Mouse (Mus musculus) neural tube, embryonic 14.5 days (tissue): ENCODE measurements around the gene Gm28374. TPM values are rescaled to one million over a fixed set of nuclear protein-coding genes. Genes with fewer than 3 reads are reported as not detected.

ENCODE experiments used
- ATAC-seq: fragments of 200-750 bp; cut with Nextera tagmentation; 2 replicates; pipeline ENCODE4 v1.8.0; 2017; ENCODE audit warnings: low read depth, mild to moderate bottlenecking, moderate TSS enrichment, moderate library complexity
- H3K27ac ChIP-seq: fragments of 300-500 bp; sonication (generic); 2 replicates; pipeline ENCODE4 v1.5.1; 2014; ENCODE audit warnings: low read depth, mild to moderate bottlenecking, control low read depth, low read length, moderate library complexity, mixed read lengths
- H3K27me3 ChIP-seq: fragments of 300-500 bp; sonication (generic); 2 replicates; pipeline ENCODE4 v1.6.1; 2014; ENCODE audit warnings: low read length; ENCODE audit not compliant: control insufficient read depth, insufficient read depth
- H3K36me3 ChIP-seq: fragments of 300-500 bp; sonication (generic); 2 replicates; pipeline ENCODE4 v1.6.1; 2014; ENCODE audit warnings: low read length, mixed read lengths; ENCODE audit not compliant: control insufficient read depth, insufficient read depth
- H3K4me1 ChIP-seq: fragments of 300-500 bp; sonication (generic); 2 replicates; pipeline ENCODE4 v1.6.1; 2014; ENCODE audit warnings: low read length; ENCODE audit not compliant: control insufficient read depth, insufficient read depth
- H3K4me2 ChIP-seq: fragments of 300-500 bp; sonication (generic); 2 replicates; pipeline ENCODE4 v1.6.1; 2014; ENCODE audit warnings: mild to moderate bottlenecking, low read depth, low read length, control low read depth
- H3K4me3 ChIP-seq: fragments of 300-500 bp; sonication (generic); 2 replicates; pipeline ENCODE4 v1.5.1; 2014; ENCODE audit warnings: low read depth, low read length, control low read depth, mixed read lengths
- H3K9ac ChIP-seq: fragments of 300-500 bp; sonication (generic); replicated peaks from 2 replicates; pipeline ENCODE4 v1.6.1; 2014; ENCODE audit warnings: low read depth, mild to moderate bottlenecking, control low read depth, low read length, mixed read lengths
- H3K9me3 ChIP-seq: fragments of 300-500 bp; sonication (generic); 2 replicates; pipeline ENCODE4 v1.6.1; 2016; ENCODE audit warnings: low read length; ENCODE audit not compliant: control insufficient read depth
- WGBS: fragments of 180-500 bp; shearing (Covaris S2); extraction: QIAGEN DNeasy Blood & Tissue Kit; methylation state at CpG from one replicate; pipeline ENCODE4 v1.1.7; 2014; 5-methylcytosine and 5-hydroxymethylcytosine counted together
- polyA plus RNA-seq: library from polyadenylated mRNA; unstranded; fragments of >200 nt; fragmentation: Nextera tagmentation; extraction: Ambion mirVana; gene quantifications from 2 replicates; pipeline ENCODE4 v1.2.1, GENCODE M21; 2014

Gm28374 gene
- polyA plus RNA-seq, 1 experiment from 2014 or later, result 1.2 TPM

DNA sequence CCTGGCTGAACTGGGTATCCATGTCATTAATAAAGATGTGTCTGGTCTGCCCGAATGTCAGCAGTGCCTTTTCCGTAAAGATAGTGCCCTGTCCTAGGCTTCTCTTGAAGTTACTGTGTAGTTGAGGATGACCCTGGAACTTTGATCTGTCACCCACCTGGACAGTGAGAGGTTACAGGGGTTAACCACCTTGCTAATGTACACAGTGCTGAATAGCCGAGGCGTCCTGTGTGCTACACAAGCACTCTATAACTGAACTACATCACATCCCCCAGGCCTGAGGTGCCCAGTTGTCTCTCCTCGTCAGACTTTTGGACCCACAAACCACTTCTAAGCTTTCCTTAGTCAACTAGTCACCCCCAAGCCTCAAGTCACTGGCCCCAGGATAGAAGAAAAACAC lies 19.6 kb downstream of the Gm28374 start:
- H3K4me2 ChIP-seq, result peak overlapping the region; percentile 100
- H3K27ac ChIP-seq, result peak overlapping the region; percentile 85; the same call in 1 of the 2 replicates
- peak overlapping the region; percentile 87 for H3K9ac ChIP-seq
- no peaks in the 10 kb centered on the region for H3K9me3 ChIP-seq
- H3K27me3 ChIP-seq, result no peaks in the 10 kb centered on the region
- 71% methylated on average over 5 of the region's 5 CpGs for WGBS
- peaks cover 28% of the 10 kb centered on the region for H3K4me1 ChIP-seq
- no peak for ATAC-seq
- no peaks in the 10 kb centered on the region; the same call in 1 of the 2 replicates for H3K36me3 ChIP-seq
- peak overlapping the region; percentile 84 for H3K4me3 ChIP-seq

DNA sequence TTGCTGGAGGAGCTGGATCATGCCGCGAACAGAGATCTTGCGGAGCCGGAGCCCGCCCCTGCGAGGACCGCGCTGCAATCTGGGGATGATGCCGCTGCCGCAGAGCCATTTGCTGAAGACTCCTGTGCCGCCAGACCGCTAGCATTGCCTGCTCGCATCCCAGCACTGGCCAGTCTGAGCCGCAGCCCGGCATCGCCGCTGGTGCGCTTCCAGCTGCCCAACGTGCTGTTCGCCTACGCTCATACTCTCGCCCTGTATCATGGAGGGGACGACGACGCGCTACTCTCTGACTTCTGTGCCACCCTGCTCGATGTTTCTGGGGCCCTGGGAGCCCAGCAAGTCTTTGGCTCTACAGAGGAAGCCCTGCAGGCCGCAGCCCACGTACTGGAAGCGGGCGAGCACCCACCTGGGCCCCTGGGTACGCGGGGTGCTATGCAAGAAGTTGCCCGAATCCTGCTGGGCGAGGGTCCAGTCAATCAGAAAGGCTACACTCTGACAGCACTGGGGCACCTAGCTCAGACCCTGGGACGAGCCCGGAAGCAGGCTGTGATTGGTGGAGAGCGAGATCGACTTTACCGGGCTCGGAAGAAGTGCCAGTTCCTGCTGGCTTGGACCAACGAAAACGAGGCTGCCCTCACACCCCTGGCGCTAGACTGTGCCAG lies 20.3 kb downstream of the Gm28374 start:
- H3K4me1 ChIP-seq, result peaks cover 28% of the 10 kb centered on the region

GRCm38 (mm10) chr19:6061021-6061533 lies 21.0 kb downstream of the Gm28374 start, which contains the start of gene Znhit2:
Gene Znhit2 (plus strand): TSS chr19:6061192.
- peak; percentile 70 for ATAC-seq
- H3K9ac ChIP-seq, result peak within 1 kb of the TSS; percentile 87
- H3K9me3 ChIP-seq, result no peaks in the 10 kb centered on the region
- H3K4me2 ChIP-seq, result peak within 1 kb of the TSS; percentile 100
- WGBS, result under 1% methylated on average over 58 of the region's 58 CpGs
- H3K27ac ChIP-seq, result peak within 1 kb of the TSS; percentile 85
- H3K36me3 ChIP-seq, result no peaks in the 10 kb centered on the region; the same call in 1 of the 2 replicates
- peak within 1 kb of the TSS; percentile 84 for H3K4me3 ChIP-seq
- no peaks in the 10 kb centered on the region for H3K27me3 ChIP-seq
- peaks cover 28% of the 10 kb centered on the region for H3K4me1 ChIP-seq

More for the DNA sequence above, 20.3 kb downstream of the Gm28374 start:
- 1% methylated on average over 44 of the region's 44 CpGs for WGBS
- Histone ChIP-seq H3K9ac (peak overlapping the region; percentile 87), H3K27ac (peak overlapping the region; percentile 85), H3K36me3 (no peaks in the 10 kb centered on the region; the same call in 1 of the 2 replicates), H3K9me3 (no peaks in the 10 kb centered on the region), H3K27me3 (no peaks in the 10 kb centered on the region), H3K4me3 (peak overlapping the region; percentile 84), H3K4me2 (peak overlapping the region; percentile 100)
- no peak for ATAC-seq

- Histone ChIP-seq H3K4me1 (peaks cover 26% of the 10 kb centered on the region), H3K27ac (no peak overlapping the region)
- 85% methylated on average over 5 of the region's 5 CpGs for WGBS
Observed at GRCm38 (mm10) chr19:6058966-6059365, 23.1 kb downstream of the Gm28374 start.

GRCm38 (mm10) chr19:6058513-6058912 lies 23.5 kb downstream of the Gm28374 start:
- peak overlapping the region; percentile 83 for H3K4me2 ChIP-seq
- no peak for ATAC-seq
- no peak overlapping the region for H3K27ac ChIP-seq
- H3K4me3 ChIP-seq, result peak overlapping the region; percentile 78
- no peaks in the 10 kb centered on the region for H3K9me3 ChIP-seq
- peaks cover 16% of the 10 kb centered on the region for H3K36me3 ChIP-seq
- H3K9ac ChIP-seq, result peak overlapping the region; percentile 79
- 35% methylated on average over 5 of the region's 5 CpGs for WGBS
- no peaks in the 10 kb centered on the region for H3K27me3 ChIP-seq
- peaks cover 26% of the 10 kb centered on the region for H3K4me1 ChIP-seq

More at GRCm38 (mm10) chr19:6058966-6059365, 23.1 kb downstream of the Gm28374 start:
- no peak for ATAC-seq
- Histone ChIP-seq H3K27me3 (no peaks in the 10 kb centered on the region), H3K36me3 (peaks cover 11% of the 10 kb centered on the region), H3K4me3 (peak overlapping the region; percentile 78; the same call in 1 of the 2 replicates), H3K9me3 (no peaks in the 10 kb centered on the region), H3K9ac (no peak overlapping the region), H3K4me2 (peak overlapping the region; percentile 83)

DNA sequence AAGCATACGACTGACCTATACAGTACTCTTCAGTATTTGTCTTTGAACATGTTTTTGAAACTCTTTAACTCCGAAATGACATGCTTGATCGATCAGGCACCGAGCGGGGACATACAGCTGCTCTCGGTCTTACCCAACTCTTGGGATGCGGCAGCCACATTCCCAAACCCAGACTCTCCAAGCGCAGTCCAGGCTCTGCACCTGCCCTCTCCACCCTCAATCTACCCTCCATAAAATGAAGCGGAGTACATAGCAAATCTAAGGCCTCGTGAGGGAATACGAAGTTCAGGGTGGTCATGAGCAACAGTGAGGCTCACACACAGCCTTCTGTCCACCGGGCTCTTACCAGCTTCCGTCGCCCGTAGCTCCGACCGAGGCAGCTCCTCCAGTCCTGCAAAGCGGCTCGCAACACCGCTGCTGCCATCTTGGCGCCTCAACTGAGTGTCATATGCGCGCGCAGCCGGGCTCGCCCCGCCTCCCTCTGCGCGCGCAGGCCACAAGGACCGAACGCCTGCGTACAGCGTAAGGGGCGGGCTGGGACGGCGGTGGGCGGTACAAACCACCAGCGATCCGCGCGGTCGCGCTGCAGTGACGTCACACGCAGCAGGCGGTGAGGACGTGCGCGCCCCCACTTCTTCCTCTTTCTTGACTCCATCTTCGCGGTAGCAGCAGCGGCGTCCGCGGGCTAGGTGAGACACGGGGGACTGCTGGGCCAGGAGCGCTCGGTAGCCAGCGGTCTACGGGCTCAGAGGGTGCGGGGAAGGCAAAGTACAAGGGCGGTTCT lies 24.6 kb downstream of the Gm28374 start, which contains the start of the genes Mrpl49 and Fau:
Gene Mrpl49, minus strand, starts transcription at position 473 of the 784 bp plus-strand sequence.
Gene Fau, plus strand, starts transcription at position 532 of the 784 bp plus-strand sequence.
- Histone ChIP-seq H3K4me3 (peak within 1 kb of the TSS; percentile 78), H3K27ac (peak within 1 kb of the TSS; percentile 83), H3K27me3 (no peaks in the 10 kb centered on the region), H3K4me1 (peaks cover 23% of the 10 kb centered on the region), H3K36me3 (peaks cover 25% of the 10 kb centered on the region), H3K4me2 (peak within 1 kb of the TSS; percentile 83), H3K9me3 (no peaks in the 10 kb centered on the region), H3K9ac (peak within 1 kb of the TSS; percentile 79)
- peak; percentile 85 for ATAC-seq
- WGBS, result 0% methylated on average over 63 of the region's 63 CpGs

GRCm38 (mm10) chr19:6056696-6057095 lies 25.4 kb downstream of the Gm28374 start:
- Histone ChIP-seq H3K4me1 (peaks cover 15% of the 10 kb centered on the region), H3K27ac (no peak overlapping the region), H3K9ac (peak overlapping the region; percentile 79; the same call in 1 of the 2 replicates), H3K4me3 (peak overlapping the region; percentile 78), H3K9me3 (no peaks in the 10 kb centered on the region), H3K36me3 (peaks cover 33% of the 10 kb centered on the region), H3K27me3 (no peaks in the 10 kb centered on the region), H3K4me2 (peak overlapping the region; percentile 79)
- ATAC-seq, result no peak
- 68% methylated on average over 4 of the region's 4 CpGs for WGBS

DNA sequence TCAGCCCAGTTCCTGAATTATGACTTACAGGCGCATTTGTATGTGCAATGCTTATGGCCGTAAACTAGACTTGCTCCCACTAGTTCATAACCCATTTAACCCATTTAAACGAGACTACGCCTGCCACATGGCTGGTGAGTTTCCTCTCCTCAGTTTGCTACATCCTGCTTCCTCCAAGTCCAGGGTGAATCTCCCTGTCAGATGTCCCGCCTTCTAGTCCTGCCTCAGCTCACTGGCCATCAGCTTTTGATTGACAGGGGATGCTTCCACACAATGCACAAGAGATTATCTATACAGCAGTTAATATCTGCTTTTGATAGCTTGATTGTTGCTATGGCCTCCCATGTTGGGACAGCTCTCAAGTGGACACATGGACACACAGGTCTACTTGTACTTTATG lies 27.8 kb downstream of the Gm28374 start:
- H3K9me3 ChIP-seq, result no peaks in the 10 kb centered on the region
- no peak overlapping the region for H3K4me2 ChIP-seq
- no peak overlapping the region for H3K9ac ChIP-seq
- peaks cover 57% of the 10 kb centered on the region for H3K36me3 ChIP-seq
- no peaks in the 10 kb centered on the region for H3K27me3 ChIP-seq
- ATAC-seq, result no peak
- H3K4me1 ChIP-seq, result peaks cover 14% of the 10 kb centered on the region
- 83% methylated on average over 5 of the region's 5 CpGs for WGBS
- H3K27ac ChIP-seq, result no peak overlapping the region
- no peak overlapping the region for H3K4me3 ChIP-seq
